Comparison of ENCODE assay signal across 22 mouse cellular contexts in genomic region chr1:57325585-57326165, GRCm38 (mm10).
"Had no signal": no experiment of that assay in that cellular context is flagged by ENCODE, and none has a peak within 500 bp of the region (broad histone marks: within the 10 kb centered on the region; RNA-seq: fewer than 3 reads in every experiment).

No protein-coding gene starts in this region.

- H3K4me1 ChIP-seq: kidney, embryonic 15.5 days; liver, embryonic 13.5 days; neural tube, embryonic 12.5 days; neural tube, embryonic 15.5 days had no signal

- DNase-seq: kidney, adult 11 months; kidney, adult 8-10 months; kidney, postnatal 10 days; kidney, postnatal 36 days; layer of hippocampus, postnatal 36 days; left cerebral cortex, postnatal 4 days; liver, embryonic 13.5 days; lung, adult 2 months; lung, postnatal 14 days; lung, postnatal 4 days; right cerebral cortex, adult 18-20 months; right cerebral cortex, postnatal 14 days; right cerebral cortex, postnatal 4 days; thymus, adult 2 months; thymus, postnatal 14 days; thymus, postnatal 4 days had no signal

- H3K27ac ChIP-seq: kidney, embryonic 15.5 days; left cerebral cortex, adult 2 months; liver, embryonic 13.5 days; midbrain, embryonic 13.5 days; neural tube, embryonic 12.5 days; neural tube, embryonic 15.5 days; stomach, postnatal 0 days had no signal

- H3K27me3 ChIP-seq: kidney, embryonic 15.5 days; liver, embryonic 13.5 days; midbrain, embryonic 13.5 days; neural tube, embryonic 12.5 days; neural tube, embryonic 15.5 days had no signal

- H3K36me3 ChIP-seq: kidney, embryonic 15.5 days; liver, embryonic 13.5 days; midbrain, embryonic 13.5 days; neural tube, embryonic 12.5 days; neural tube, embryonic 15.5 days had no signal

- H3K4me3 ChIP-seq: kidney, embryonic 15.5 days; left cerebral cortex, adult 2 months; liver, embryonic 13.5 days; midbrain, embryonic 13.5 days; neural tube, embryonic 12.5 days; neural tube, embryonic 15.5 days had no signal

- H3K9me3 ChIP-seq: kidney, embryonic 15.5 days; liver, embryonic 13.5 days; midbrain, embryonic 13.5 days; neural tube, embryonic 12.5 days; neural tube, embryonic 15.5 days had no signal

- H3K4me2 ChIP-seq: kidney, embryonic 15.5 days; liver, embryonic 13.5 days; midbrain, embryonic 13.5 days; neural tube, embryonic 12.5 days; neural tube, embryonic 15.5 days had no signal

- ATAC-seq: midbrain, embryonic 13.5 days had no signal

- H3K9ac ChIP-seq: kidney, embryonic 15.5 days; liver, embryonic 13.5 days; midbrain, embryonic 13.5 days; neural tube, embryonic 12.5 days; neural tube, embryonic 15.5 days had no signal
